Mouse (Mus musculus): ENCODE results near the gene Lrrfip2. TPM values are rescaled to one million over a fixed set of nuclear protein-coding genes. Genes with fewer than 3 reads are reported as not detected.

Lrrfip2 gene
- total RNA-seq, 2 experiments from 2014 or later: 38.7 to 42.8 TPM

- intact Hi-C loops (cut with DNase I): no loop called here
- no peak for DNase-seq (ENCODE audit: low spot score in 2 of 2)
These were observed 35.0 kb downstream of the Lrrfip2 start for GRCm38 (mm10) chr9:111152314-111152897.

DNA sequence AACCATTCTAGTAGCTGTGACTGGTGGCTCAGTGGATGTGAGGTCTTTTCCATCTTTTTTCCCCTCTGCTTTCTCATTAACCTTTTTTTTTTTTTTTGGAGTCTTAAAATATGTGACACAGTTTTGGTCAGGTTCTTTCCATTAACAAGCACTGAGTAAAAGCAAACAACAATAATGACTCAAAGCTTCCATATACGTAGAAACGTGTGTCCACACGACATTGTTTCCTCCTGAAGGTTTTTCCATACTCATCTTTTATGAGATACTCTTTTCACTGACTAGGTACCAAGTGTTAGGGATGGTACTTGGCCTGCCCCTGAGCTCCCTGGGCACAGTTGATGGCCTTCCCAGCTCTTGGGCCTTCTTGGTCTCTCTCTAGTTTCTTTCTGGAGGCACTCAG lies 35.6 kb downstream of the Lrrfip2 start:
- intact Hi-C loops (cut with DNase I): no loop called here
- no peak for DNase-seq (ENCODE audit: low spot score in 2 of 2)

- intact Hi-C loops (cut with DNase I): no loop called here
These were observed 38.5 kb downstream of the Lrrfip2 start for GRCm38 (mm10) chr9:111155764-111156458.

GRCm38 (mm10) chr9:111159562-111159961 lies 42.2 kb downstream of the Lrrfip2 start:
- DNase-seq (ENCODE audit: low spot score in 2 of 2): peak; percentile 45 to 77
- intact Hi-C loops (cut with DNase I): loop anchor here (2.0 kb wide), 1 partner anchor 45 kb away; no protein-coding TSS in a partner anchor

More at GRCm38 (mm10) chr9:111155764-111156458, 38.5 kb downstream of the Lrrfip2 start:
- DNase-seq (ENCODE audit: low spot score in 2 of 2): no peak

GRCm38 (mm10) chr9:111161213-111161612 lies 43.8 kb downstream of the Lrrfip2 start:
- intact Hi-C loops (cut with DNase I): no loop called here
- no peak for DNase-seq (ENCODE audit: low spot score in 2 of 2)

- intact Hi-C loops (cut with DNase I): no loop called here
- DNase-seq (ENCODE audit: low spot score in 2 of 2): no peak
These were observed 49.2 kb downstream of the Lrrfip2 start for GRCm38 (mm10) chr9:111166612-111167011.

- intact Hi-C loops (cut with DNase I): no loop called here
- DNase-seq (ENCODE audit: low spot score in 2 of 2): no peak
These were observed 53.0 kb downstream of the Lrrfip2 start for GRCm38 (mm10) chr9:111170430-111170829.

DNA sequence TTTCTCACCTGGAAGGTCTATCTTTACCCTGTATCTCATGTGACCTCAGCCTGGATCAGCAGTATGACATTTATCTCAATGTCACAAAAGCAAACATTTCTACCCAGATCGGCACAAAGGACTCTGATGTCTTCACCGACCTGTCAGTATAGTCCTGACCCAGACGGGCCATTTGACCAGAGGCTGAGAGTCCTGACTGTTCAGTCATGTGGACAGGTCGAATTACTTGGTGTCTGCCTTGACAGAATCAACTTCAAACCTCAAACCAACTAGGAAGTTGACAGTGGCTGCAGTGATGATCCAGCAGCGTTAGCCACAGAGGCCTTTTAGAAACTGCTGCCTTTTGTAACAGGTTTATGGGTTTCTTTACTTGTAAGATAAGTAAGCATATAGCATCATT lies 56.7 kb downstream of the Lrrfip2 start:
- intact Hi-C loops (cut with DNase I): no loop called here
- no peak for DNase-seq (ENCODE audit: low spot score in 2 of 2)

- intact Hi-C loops (cut with DNase I): no loop called here
- no peak for DNase-seq (ENCODE audit: low spot score in 2 of 2)
These were observed 61.6 kb downstream of the Lrrfip2 start for GRCm38 (mm10) chr9:111178971-111179370.

DNA sequence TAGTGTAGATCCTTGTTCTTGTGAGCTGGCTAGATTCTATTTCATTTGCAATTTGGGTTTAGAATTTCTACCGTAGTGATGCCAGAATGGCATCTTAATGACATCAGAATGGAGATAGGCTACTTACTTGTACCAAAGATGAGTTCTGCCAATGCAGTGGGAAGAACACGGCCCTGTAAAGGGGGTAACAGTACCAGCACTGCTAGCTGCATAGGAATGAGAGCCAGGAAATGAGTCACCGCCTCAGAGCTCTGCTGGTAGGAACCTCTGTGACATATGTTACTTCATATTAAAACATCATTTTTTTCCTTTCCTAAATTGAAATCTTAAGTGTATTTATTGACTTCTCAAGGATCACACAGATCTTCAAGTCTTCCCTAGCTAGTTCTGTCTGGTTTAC lies 64.8 kb downstream of the Lrrfip2 start:
- peak in 1 of 2 experiments; percentile 68 for DNase-seq (ENCODE audit: low spot score in 2 of 2)
- intact Hi-C loops (cut with DNase I): loop anchor here (10.0 kb wide), 1 partner anchor 1927 kb away; no protein-coding TSS in a partner anchor

DNA sequence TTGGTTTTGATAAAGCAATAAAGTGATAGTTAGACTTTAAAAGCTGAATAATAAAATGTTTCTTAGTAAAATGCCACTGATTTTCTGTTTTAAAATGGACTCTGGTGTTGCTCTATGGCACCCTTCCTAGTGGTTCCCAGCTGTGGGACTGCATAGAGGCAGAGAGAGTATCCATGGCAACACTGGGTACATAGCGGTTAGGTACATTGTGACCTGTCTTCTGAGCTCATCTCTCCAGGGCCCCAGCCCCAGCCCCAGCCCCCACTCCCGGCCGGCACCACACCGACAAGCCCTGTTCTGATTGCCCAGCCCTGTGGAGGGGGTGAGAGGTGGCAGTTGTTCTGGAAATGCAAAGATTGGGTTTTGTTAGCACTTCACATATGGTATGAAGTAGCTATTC lies 67.5 kb downstream of the Lrrfip2 start:
- DNase-seq (ENCODE audit: low spot score in 2 of 2): no peak
- intact Hi-C loops (cut with DNase I): loop anchor here (10.0 kb wide), 1 partner anchor 1930 kb away; no protein-coding TSS in a partner anchor

- intact Hi-C loops (cut with DNase I): loop anchor here (10.0 kb wide), 1 partner anchor 1932 kb away; no protein-coding TSS in a partner anchor
- DNase-seq (ENCODE audit: low spot score in 2 of 2): no peak
These were observed 69.5 kb downstream of the Lrrfip2 start for GRCm38 (mm10) chr9:111186861-111187260.

GRCm38 (mm10) chr9:111188731-111189130 lies 71.3 kb downstream of the Lrrfip2 start:
- DNase-seq (ENCODE audit: low spot score in 2 of 2): no peak
- intact Hi-C loops (cut with DNase I): loop anchor here (10.0 kb wide), 1 partner anchor 1934 kb away; no protein-coding TSS in a partner anchor

- no peak for DNase-seq (ENCODE audit: low spot score in 2 of 2)
- intact Hi-C loops (cut with DNase I): no loop called here
These were observed 75.8 kb downstream of the Lrrfip2 start for GRCm38 (mm10) chr9:111193211-111193610.

- intact Hi-C loops (cut with DNase I): no loop called here
- DNase-seq (ENCODE audit: low spot score in 2 of 2): no peak
These were observed 79.7 kb downstream of the Lrrfip2 start for GRCm38 (mm10) chr9:111197116-111197515.

DNA sequence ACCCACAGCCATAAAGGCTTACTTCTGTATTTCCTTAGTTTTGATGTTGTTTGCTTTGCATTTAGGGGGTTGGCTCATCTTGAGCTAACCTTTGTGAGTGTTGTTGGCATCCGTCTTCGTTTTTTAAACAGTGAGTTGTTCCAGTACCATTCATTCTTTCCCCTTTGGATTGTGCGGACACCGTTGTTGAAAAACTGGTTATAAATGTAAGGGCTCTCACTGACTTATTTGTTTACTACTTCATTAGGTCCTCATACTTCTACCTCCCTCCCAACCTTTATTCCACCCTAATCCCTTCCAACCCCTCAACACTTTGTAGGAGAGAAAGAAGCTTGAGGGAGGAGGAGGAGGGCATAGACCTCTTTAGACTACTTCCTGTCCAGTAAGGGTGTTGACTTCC lies 80.3 kb downstream of the Lrrfip2 start:
- intact Hi-C loops (cut with DNase I): no loop called here
- no peak for DNase-seq (ENCODE audit: low spot score in 2 of 2)

DNA sequence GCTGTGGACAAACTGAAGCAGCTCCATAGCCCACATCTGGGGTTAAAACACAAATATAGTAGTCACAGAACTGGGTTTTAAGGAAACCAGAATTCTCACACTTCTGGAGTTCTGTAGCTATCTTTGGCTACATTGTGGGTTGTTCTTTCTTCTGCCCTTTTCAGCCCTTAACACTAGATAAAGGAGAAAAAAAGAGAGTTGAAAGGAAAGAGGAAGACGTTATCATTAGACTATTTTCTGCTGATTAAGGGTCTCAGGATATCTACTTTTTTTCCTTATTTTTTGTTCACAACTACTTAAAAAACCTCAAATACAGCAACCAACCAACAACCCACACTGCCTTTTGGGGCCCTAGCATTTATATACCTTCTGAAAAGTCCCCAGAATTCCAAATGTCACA lies 80.9 kb downstream of the Lrrfip2 start:
- no peak for DNase-seq (ENCODE audit: low spot score in 2 of 2)
- intact Hi-C loops (cut with DNase I): no loop called here

DNA sequence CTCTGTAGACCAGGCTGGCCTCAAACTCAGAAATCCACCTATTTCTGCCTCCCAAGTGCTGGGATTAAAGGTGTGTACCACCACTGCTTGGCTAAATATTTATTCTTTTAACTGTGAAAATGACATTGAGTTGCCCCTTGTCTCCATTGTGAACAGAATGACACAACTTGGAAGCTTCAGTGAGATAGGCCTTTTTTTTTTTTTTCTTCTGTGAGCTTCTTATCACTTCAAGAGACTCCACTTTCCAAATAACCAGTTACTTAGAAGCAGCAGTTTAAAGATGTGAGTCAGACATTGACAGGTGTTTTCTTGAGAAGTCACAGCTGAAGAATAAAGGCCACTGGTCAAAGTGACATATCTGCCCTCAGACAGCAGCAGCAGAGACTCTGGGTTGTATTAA lies 82.8 kb downstream of the Lrrfip2 start:
- DNase-seq (ENCODE audit: low spot score in 2 of 2): no peak
- intact Hi-C loops (cut with DNase I): no loop called here

DNA sequence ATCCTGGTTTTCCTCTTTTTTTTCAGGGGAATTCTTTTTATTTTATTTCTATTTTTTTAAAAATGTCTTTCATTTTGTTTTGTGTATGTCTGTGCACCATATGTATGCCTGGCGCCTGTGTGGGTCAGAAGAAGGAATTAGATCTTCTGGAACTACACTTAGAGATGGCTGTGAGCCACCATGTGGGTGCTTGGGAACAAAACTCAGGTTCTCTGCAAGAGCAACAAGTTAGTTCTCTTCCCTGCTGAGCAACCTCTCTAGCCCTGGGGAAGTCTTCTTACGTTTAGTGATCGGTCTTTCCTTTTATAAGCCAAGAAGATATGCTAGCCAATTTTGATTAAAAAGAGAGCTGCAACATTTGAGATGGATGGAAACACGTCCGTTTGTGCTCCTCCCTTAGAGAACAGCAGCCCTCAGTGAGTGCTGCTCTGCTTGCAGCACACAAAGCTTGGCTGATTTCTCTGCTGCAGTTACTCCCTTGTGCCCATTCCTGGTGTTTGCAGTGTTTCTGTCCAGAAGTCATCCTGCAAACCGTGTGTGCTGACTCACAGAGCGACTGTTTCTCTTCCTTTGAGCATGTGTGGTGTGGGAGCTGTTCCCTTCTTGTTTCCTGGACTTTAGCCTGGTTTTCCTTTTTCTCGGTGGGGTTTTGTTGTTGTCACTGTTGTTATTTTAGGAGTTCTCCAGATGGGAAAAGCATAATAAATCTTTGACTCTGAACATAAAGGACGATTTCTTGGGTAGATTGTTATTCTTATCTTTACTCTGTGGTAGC lies 87.4 kb downstream of the Lrrfip2 start:
- DNase-seq (ENCODE audit: low spot score in 2 of 2): peak; percentile 39 to 89
- intact Hi-C loops (cut with DNase I): loop anchor here (2.0 kb wide), 1 partner anchor 46 kb away; no protein-coding TSS in a partner anchor

- DNase-seq (ENCODE audit: low spot score in 2 of 2): no peak
- intact Hi-C loops (cut with DNase I): no loop called here
These were observed 90.3 kb downstream of the Lrrfip2 start for GRCm38 (mm10) chr9:111207683-111208082.

Measured in left cerebral cortex, postnatal 25 days (tissue).